Comparison of ENCODE assay signal across 20 mouse cellular contexts in the genomic region with DNA sequence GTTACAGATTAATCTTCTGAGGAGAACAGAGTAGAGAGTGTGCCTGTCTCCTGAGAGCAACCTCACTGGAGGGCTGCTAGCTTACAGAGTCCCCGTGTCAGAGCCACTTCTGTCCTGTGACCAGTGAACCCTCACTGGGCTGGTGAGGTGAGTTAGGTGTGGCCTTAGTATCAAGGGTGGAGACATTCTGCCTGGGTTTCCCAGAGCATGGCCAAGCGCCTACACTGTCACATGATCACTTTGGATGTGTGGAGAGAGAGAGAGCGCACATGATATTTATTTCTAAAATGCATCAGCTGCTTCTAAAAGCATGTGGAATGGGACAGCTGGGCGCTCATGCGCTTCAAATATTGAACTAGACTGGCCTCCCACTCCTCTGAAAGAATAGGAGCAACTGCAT. TPM values are rescaled to one million over a fixed set of nuclear protein-coding genes. Genes with fewer than 3 reads are reported as not detected.
DNase-seq lines count a peak whose midpoint lies in the region; ATAC-seq and TF ChIP-seq lines count a peak whose summit lies in the region.
"Not testable (repeated sequence)": the region's sequence is repeated elsewhere in the genome, so short reads cannot be mapped to it uniquely, and the experiment has no call there.
"Had no signal": no experiment of that assay in that cellular context is flagged by ENCODE, and none has a peak within 500 bp of the region (broad histone marks: within the 10 kb centered on the region; RNA-seq: fewer than 3 reads in every experiment).

No protein-coding gene starts in this region.

- not testable (repeated sequence) for H3K4me3 ChIP-seq in intestine, embryonic 14.5 days (ENCODE audit: low read depth, low read length); kidney, adult 2 months (ENCODE audit: insufficient read depth, low read depth, low read length); kidney, postnatal 0 days (replicated peaks; ENCODE audit: low read depth, low read length); myocyte; stomach, postnatal 0 days (ENCODE audit: low read depth, low read length)

- TF ChIP-seq EP300 in stomach, postnatal 0 days (optimal IDR thresholded peaks at IDR 0.05): not testable (repeated sequence)

- not testable (repeated sequence) for H3K9ac ChIP-seq in intestine, embryonic 14.5 days (ENCODE audit: low read length); kidney, postnatal 0 days (ENCODE audit: low read depth, low read length); stomach, postnatal 0 days (ENCODE audit: low read length)

- H3K27me3 ChIP-seq in intestine, embryonic 14.5 days (replicated peaks; ENCODE audit: control insufficient read depth, insufficient read depth, low read length); kidney, adult 2 months (replicated peaks; ENCODE audit: control insufficient read depth, insufficient read depth, low read length); kidney, postnatal 0 days (ENCODE audit: insufficient read depth, low read length); myocyte (ENCODE audit: control insufficient read depth, insufficient read depth, insufficient read length); stomach, postnatal 0 days (ENCODE audit: control insufficient read depth, insufficient read depth, low read length): not testable (repeated sequence)

- H3K27ac ChIP-seq in intestine, embryonic 14.5 days (ENCODE audit: low read depth); kidney, postnatal 0 days; stomach, postnatal 0 days (replicated peaks): not testable (repeated sequence)
- 0 out of 2 replicates have a peak overlapping the region, but pooled peaks have one; percentile 2 for H3K27ac ChIP-seq in kidney, adult 2 months (ENCODE audit: insufficient read depth, low read depth, low read length)

- H3ac ChIP-seq in myocyte (ENCODE audit: control insufficient read depth, insufficient read length): not testable (repeated sequence)

- not testable (repeated sequence) for H3K79me2 ChIP-seq in myocyte (ENCODE audit: control insufficient read depth, insufficient read depth)

- H3K4me1 ChIP-seq in intestine, embryonic 14.5 days (replicated peaks; ENCODE audit: control insufficient read depth, insufficient read depth, low read length); kidney, adult 2 months (ENCODE audit: control insufficient read depth, insufficient read depth, low read length); kidney, postnatal 0 days (replicated peaks; ENCODE audit: insufficient read depth, low read length); stomach, postnatal 0 days (replicated peaks; ENCODE audit: control insufficient read depth, insufficient read depth): not testable (repeated sequence)

- WGBS in intestine, embryonic 14.5 days: 87% methylated on average over 5 of the region's 5 CpGs
- 65% methylated on average over 5 of the region's 5 CpGs for WGBS in kidney, adult 2 months
- WGBS in kidney, postnatal 0 days: 86% methylated on average over 5 of the region's 5 CpGs
- WGBS in large intestine, adult 2 months: 62% methylated on average over 5 of the region's 5 CpGs
- WGBS in stomach, postnatal 0 days: 80% methylated on average over 5 of the region's 5 CpGs

- peak; percentile 33; the same call in 1 of the 2 replicates for ATAC-seq in intestine, embryonic 14.5 days (replicated peaks; ENCODE audit: low FRiP score, low TSS enrichment, low read depth)
- peak; percentile 79 for ATAC-seq in kidney, postnatal 0 days (replicated peaks; ENCODE audit: low FRiP score, low read depth)
- ATAC-seq in stomach, postnatal 0 days (ENCODE audit: low FRiP score, low TSS enrichment): peak; percentile 83

- not testable (repeated sequence) for TF ChIP-seq POLR2A in kidney, adult 2 months (IDR thresholded peaks at IDR 0.05; ENCODE audit: low read depth, low read length); myocyte (IDR thresholded peaks at IDR 0.05; ENCODE audit: insufficient read length, low read depth)

- peaks cover 10% of the 10 kb centered on the region for H3K9me3 ChIP-seq in intestine, embryonic 14.5 days (ENCODE audit: control insufficient read depth, low read length)
- 0 out of 2 replicates have a peak, but pooled peaks cover 11% of the 10 kb centered on the region for H3K9me3 ChIP-seq in kidney, postnatal 0 days (replicated peaks; ENCODE audit: low read length)
- H3K9me3 ChIP-seq in stomach, postnatal 0 days (ENCODE audit: control insufficient read depth, low read length): not testable (repeated sequence)

- H3K36me3 ChIP-seq in intestine, embryonic 14.5 days (ENCODE audit: control insufficient read depth, insufficient read depth, low read length); kidney, adult 2 months (ENCODE audit: control insufficient read depth, insufficient read depth, low read length); kidney, postnatal 0 days (ENCODE audit: insufficient read depth, low read length); myocyte (ENCODE audit: control insufficient read depth, insufficient read depth); stomach, postnatal 0 days (ENCODE audit: control insufficient read depth, insufficient read depth, low read length): not testable (repeated sequence)

- DNase-seq in brain, adult 2 months (ENCODE audit: low read depth, low spot score): peak; percentile 35
- DNase-seq in intestine, embryonic 14.5 days (ENCODE audit: low spot score): peak; percentile 50
- DNase-seq in kidney, adult 2 months: peak; percentile 65
- DNase-seq in kidney, postnatal 0 days (ENCODE audit: low spot score): peak; percentile 52
- DNase-seq in large intestine, adult 2 months (ENCODE audit: low read depth, low spot score): peak; percentile 63
- DNase-seq in stomach, postnatal 0 days (ENCODE audit: low spot score): not testable (repeated sequence)

- H3K4me2 ChIP-seq in intestine, embryonic 14.5 days (ENCODE audit: low read length); kidney, postnatal 0 days (ENCODE audit: low read length); stomach, postnatal 0 days (replicated peaks; ENCODE audit: low read depth): not testable (repeated sequence)
- H3K4me2 ChIP-seq in myocyte (ENCODE audit: low read depth): peak overlapping the region; percentile 45

- TF ChIP-seq CTCF in kidney, adult 2 months (conservative IDR thresholded peaks at IDR 0.05; ENCODE audit: insufficient read depth, insufficient read length, low read depth, low read length); kidney, postnatal 0 days (IDR thresholded peaks at IDR 0.05; ENCODE audit: low read depth); stomach, postnatal 0 days (IDR thresholded peaks at IDR 0.05; ENCODE audit: low read depth): not testable (repeated sequence)

TF ChIP-seq in myocyte, 11 proteins besides CTCF, POLR2A, EP300 and RAD21:
- TF ChIP-seq MYOG (IDR thresholded peaks at IDR 0.05; ENCODE audit: control insufficient read depth in 1 of 3, insufficient read depth in 1 of 3, insufficient read length in 2 of 3, low read depth in 2 of 3) (peak in 1 of 3 experiments; percentile 55), USF1 (IDR thresholded peaks at IDR 0.05; ENCODE audit: low read depth) (peak; percentile 34), TCF12 (IDR thresholded peaks at IDR 0.05; ENCODE audit: insufficient read depth, poor library complexity, severe bottlenecking) (peak; percentile 47), MYOD1 (IDR thresholded peaks at IDR 0.05; ENCODE audit: control insufficient read depth in 1 of 3, insufficient read length in 2 of 3, low read depth in 2 of 3) (peak in 1 of 3 experiments; percentile 40)

RNA-seq across cellular contexts. Expression of gene Tcp10c, which starts 46.0 kb away (rescaled TPM):
- not detected in 2 replicates for polyA plus RNA-seq in intestine, embryonic 14.5 days (2014; fragmentation: Nextera tagmentation; extraction: Ambion mirVana)
- 0.03 and 0.05 TPM in 2 replicates for polyA plus RNA-seq in kidney, adult 2 months (2012; rRNA removed)
- not detected in 2 replicates for polyA plus RNA-seq in kidney, postnatal 0 days (2015; fragmentation: Nextera tagmentation; extraction: Ambion mirVana)
- not detected in 2 replicates for polyA plus RNA-seq in large intestine, adult 2 months (2012; rRNA removed)
- not detected for polyA plus RNA-seq in myocyte (2012; fragmentation: generic; extraction: Trizol)
- polyA plus RNA-seq in stomach, postnatal 0 days (2015; fragmentation: Nextera tagmentation; extraction: Ambion mirVana): not detected in 2 replicates
- polyA plus RNA-seq: embryonic facial prominence, embryonic 11.5 days; forebrain, embryonic 10.5 days; forebrain, embryonic 16.5 days; G1E; heart, embryonic 12.5 days; hindbrain, embryonic 11.5 days; limb, embryonic 15.5 days; liver, embryonic 14.5 days; lung, embryonic 15.5 days; midbrain, embryonic 14.5 days; neural tube, embryonic 12.5 days; stomach, embryonic 14.5 days; thymus, postnatal 0 days had no signal

Comparison
In these comparisons a context has a peak if more than half of its experiments do, and no peak if none do; other contexts are left out.
1. ATAC-seq: peak in every context shown above with its lines; median percentile 83 in stomach, postnatal 0 days; 79 in kidney, postnatal 0 days; 33 in intestine, embryonic 14.5 days.